Mouse (Mus musculus) frontal cortex, postnatal 36 days (tissue): ENCODE measurements around the gene Zyg11b.

Source experiments
- DNase-seq, 2 experiments: peaks; one replicate each; pipeline ENCODE4 v3.0.0; 2022; ENCODE audit warnings: low spot score in 2 of 2

Zyg11b gene

DNA sequence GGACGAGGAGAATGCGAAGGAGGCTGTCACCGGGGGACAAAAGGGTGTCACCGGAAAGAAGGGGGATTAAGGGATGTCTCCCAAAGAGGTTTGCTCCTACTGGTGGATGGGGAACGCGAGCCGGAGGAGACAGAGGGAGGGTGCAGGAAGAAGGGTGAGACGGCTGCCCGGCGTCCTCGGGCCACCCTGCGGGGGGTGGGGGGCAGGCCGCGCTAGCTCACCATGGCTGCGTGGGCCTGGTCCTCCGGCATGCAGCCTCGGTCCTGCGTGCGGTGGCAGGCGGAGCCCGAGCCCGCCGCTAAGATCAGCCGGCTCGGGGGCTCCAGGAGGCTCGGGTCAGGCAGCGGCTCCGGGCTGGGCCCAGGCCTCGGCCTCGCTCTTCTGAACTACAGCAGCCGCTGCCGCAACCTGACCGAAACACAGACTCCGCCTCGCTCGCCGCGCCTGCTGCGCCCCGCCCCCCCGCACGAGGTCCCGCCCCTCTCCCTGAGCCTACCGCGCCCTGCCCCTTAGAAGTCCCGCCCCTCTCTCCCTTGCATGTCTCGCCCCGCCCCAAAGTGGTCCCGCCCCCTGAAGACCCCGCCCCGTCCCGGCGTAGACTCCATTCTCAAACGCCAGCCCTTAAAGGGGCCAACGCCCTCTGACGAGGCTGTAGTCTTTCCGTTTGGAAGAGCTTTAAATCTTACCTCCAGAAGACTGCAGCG, at the start of gene Zyg11b:
Zyg11b (minus strand) TSS at position 427 of the 704 bp plus-strand sequence.
- DNase-seq: peak; percentile 71 to 84

DNA sequence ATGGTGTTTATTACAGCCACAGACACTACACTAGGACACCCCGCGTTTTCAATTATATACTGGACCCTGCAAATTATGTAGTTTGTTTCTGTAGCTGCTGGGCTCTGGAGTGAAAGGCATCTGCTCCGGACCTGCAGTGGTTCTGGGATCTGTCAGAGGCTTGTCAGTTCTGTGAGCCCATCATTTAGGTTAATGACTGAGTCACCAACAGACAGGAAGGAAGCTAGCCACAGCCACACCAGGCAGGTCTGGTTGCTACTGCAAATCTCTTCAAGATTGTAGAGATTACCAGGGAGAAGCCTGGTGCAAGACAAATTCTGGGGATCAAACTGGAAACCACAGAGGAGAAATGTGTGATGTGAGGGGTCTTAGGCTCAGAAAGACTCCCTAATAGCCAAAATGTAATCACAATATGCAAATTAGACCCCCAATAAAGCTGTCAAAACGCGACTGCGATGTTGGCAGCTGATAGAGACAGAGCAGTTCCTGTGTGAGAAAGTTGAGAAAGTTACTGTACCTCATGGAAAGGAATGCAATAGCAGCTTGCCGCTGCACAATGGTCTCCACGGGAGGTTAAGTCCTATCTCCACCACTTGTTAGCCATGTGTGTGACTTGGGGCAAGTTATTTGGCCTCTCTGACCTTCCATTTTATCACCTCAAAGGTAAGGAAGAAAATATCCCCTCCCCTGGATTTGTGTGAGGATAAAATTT, 49.1 kb upstream of the Zyg11b start:
- no peak for DNase-seq

DNA sequence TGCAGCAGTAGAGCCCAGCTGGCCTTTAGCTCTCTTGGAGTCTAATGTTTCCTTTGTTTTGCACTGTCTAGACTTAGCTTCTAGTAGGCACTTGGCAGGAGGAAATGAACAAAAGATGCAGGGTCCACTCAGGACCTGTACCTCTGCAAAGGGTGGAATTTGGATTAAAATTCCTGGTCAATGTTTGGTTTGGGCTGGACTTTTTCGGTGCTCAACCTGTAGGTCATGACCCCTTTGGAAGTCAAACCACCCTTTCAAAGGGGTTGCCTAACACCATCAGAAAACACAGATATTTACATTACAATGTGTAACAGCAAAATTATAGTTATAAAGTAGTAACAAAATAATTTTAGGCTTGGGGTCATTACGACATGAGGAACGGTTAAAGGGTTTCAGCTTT, 48.2 kb upstream of the Zyg11b start:
- no peak for DNase-seq

DNA sequence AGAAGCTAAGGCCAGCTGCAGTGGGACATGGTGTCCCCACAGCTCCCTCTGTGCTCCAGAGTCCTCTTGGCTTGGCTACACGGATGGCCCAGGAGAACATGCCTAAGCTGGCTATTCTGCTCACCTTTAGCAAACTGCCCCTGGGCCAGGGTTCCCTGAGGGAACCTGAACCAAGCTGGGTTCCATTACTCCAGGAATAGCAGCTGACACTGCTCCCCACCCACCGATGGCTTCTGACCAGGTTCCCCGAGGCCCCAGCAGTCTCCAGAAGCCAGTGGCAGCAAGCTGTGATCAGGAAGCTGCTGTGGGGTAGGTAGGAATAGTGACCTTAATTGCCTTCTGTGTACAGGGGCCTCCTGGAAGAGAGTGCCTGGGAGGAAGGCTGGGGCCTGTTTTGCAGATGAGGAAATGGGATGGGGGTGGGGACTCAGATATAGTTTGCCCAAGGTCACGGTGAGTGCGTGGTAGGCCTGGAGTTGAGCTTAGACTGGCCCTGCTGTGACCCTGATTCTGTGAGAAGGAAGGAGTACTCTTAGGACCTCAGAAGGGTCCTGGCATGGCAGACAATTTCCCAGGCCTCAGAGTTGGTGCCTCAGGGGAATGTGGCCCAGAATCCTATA, 47.5 kb upstream of the Zyg11b start:
- no peak for DNase-seq

DNA sequence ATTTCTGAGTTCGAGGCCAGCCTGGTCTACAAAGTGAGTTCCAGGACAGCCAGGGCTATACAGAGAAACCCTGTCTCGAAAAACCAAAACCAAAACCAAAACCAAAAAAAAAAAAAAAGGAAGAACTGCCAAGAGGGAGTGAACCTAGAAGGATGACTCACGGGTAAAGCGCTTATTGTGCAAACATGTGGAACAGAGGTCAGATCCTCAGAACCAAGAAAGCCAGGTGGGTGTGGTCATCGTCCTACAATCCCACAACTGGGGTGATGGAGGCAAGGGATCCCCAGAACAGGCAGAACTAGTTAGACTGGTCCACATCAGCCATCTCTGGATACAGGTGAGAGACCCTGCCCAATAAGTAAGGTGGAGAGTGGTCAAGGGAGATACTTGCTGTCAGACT, 46.2 kb upstream of the Zyg11b start:
- no peak for DNase-seq

DNA sequence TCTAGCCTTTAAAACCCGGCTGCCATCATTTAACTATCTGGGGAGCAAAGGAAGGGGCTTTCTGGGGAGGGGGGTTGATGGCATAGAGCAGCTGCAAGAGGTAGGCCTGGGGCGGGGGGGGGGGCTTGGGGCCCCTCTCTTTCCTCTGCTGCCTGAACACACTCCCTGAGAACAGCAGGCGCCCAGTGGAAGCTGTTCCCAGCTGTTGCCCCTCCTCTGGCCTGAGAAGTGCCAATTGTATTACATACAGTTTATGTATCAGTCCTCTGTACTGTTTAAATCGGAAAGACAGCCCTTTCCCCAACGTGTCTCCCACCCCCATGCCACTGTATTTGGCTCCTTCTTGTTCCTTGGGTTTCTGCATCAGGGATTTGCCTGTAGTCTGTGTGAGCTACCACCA, 44.9 kb upstream of the Zyg11b start:
- no peak for DNase-seq

DNA sequence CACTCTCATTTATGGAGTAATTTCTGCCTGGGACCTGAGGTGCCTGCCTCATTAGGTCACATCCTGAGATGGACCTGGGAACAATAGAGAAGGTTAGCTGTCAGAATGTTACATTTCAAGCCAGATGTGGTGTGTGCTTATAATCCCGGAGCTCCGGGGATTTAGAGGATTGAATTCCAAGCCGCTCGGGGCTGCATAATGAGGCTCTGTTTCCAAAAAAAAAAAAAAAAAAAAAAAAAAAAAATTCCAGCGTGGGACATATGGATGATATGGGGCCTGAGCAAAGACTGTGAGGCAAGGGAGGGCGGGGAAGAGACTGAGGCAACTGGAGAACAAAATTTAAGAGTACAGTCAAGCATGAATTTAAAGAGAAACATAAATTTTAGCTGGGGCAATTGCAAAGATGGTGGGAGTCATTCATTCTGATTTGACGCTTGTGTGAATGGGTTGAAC, 43.8 kb upstream of the Zyg11b start:
- no peak for DNase-seq

DNA sequence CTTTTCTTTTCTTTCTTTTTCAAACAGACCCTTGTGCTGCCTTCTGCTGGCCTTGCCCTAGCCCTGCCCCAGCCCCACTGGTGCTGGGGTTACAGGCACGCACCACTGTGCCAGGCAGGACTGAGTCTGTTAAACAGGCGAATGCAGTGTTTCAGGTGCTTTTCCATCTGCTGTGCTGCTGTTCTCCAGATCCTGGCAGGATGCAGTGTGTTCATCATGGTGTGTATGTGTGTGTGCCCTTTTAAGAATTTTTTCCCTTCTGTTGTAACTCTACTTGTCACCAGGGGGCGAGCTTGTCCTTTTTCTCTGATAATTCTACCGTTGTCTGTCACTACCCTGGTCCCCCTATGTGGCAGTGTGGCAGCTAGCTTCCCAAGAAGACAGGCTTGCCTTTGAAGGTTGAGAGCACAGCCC, 38.4 kb upstream of the Zyg11b start:
- peak; percentile 56 to 72 for DNase-seq

DNA sequence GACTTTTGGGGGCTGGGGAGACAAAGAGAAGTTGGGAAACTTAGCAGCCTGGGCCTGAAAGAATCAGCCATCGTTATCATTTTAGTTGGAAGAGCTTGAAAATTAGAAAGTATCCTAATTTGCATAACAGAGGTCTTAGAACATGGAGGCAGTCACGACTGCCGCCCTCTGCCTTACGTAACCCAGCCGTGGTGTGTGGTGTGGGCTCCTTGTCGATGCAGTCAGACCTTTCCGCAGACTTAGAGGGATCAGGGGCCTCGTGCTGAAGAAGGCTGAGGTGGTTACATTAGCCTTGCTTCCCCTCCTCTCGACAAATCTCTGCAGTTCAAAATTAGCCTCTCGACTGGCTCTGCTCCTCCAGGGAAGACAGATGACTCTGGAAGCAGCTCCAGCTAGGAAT, 37.9 kb upstream of the Zyg11b start:
- peak; percentile 69 to 72 for DNase-seq

DNA sequence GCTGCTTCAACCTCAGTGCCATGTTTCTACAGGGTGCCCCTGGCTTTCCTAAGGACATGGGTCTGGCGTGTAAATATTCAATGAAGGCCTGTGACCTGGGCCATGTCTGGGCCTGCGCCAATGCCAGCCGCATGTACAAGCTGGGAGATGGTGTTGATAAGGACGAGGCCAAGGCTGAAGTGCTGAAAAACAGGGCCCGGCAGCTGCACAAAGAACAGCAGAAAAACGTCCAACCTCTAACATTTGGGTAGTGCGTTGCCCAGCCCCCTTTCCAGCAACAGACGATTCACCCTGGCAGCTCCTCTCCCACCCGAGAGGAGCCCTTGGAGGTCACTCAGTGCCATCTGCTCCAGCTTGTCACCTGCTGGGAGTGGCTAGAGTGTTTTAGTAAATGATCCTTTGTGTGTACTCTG, 37.4 kb upstream of the Zyg11b start:
- peak in 1 of 2 experiments; percentile 13 for DNase-seq

DNA sequence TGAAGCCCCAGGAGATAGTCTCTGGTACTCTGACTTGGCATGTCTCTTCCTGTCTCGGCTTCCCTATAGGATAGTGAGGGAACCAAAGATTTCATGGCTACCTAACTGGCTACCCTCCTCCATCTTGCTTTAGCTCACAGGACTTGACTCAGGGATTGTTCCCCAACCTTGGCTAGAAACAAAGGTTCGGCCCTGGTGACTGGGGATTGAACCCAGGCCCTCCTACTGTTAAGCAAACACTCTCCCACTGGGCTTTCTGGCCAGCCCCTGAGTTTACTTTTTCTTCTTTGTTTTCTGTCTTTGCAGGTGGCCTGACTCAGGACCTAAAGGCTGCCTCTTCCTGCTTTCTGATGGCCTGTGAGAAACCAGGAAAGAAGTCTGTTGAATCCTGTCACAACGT, 36.9 kb upstream of the Zyg11b start:
- DNase-seq: no peak

DNA sequence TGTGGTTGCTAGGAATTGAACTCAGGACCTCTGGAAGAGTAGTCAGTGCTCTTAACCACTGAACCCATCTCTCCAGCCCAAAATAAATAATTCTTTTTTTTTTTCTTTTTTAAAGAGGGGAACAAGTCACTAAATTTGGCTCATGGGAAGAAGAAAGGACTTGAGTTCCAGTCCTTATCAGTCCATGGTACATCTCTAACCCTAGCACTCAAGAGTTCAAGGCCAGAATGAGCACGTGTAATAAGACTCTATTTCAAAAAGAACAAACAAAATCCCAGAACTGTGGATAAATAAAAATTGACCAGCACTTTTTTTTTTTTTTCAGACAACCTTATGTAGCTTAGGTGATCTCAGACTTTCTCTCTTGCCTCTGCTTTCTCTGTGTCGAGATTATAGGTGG, 35.9 kb upstream of the Zyg11b start:
- DNase-seq: no peak

DNA sequence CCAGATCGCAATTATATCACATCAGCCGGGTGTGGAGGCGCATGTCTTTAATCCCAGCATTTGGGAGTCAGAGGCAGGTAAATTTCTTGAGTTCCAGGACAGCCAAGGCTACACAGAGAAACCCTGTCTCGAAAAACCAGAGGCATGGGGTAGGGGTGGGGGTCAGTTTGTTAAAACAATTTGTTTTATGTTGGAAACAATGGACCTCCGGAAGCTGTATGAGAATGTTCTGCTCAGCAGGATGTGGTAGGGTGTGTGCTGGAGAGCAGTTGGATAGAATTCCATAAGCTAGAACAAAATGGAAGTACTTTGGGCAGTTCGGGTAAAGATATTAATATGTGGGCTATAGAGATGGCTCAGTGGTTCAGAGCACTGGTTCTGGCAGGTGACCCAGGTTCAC, 34.5 kb upstream of the Zyg11b start:
- DNase-seq: no peak

DNA sequence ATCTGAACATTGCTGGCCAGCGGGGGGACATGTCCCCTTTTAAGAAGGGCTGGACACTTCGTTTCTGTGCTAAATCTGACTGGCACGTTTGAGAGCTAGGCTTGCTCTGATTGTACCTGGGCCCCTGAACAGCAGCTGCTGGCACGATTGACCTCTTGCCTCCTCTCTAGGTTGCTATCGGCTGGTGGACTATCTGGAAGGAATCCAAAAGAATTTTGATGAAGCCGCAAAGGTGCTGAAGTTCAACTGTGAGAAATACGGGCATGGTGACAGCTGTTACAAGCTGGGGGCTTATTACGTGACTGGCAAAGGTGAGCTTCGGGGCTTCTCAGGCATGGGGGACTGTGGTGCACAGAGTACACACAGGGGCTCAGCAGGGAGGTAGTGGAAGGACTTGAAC, 31.1 kb upstream of the Zyg11b start:
- no peak for DNase-seq

DNA sequence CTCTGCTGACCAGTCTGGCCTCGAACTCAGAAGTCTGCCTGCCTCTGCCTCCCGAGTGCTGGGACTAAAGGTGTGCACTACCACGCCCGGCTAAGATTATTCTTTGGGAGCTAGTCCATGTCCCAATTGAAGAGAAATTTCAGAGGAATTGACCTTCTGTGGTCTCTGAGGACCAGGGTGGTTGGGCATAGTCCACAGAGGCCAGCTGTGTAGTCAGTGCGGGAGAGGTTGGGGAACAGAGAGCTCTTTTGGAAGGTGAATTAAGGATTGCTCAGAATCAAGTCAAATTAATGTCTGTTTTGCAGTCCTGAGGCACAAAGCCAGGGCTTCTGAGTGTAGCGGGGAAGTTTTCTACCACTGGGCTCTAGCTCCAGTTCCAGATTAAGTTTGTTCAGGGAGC, 28.9 kb upstream of the Zyg11b start:
- no peak for DNase-seq

DNA sequence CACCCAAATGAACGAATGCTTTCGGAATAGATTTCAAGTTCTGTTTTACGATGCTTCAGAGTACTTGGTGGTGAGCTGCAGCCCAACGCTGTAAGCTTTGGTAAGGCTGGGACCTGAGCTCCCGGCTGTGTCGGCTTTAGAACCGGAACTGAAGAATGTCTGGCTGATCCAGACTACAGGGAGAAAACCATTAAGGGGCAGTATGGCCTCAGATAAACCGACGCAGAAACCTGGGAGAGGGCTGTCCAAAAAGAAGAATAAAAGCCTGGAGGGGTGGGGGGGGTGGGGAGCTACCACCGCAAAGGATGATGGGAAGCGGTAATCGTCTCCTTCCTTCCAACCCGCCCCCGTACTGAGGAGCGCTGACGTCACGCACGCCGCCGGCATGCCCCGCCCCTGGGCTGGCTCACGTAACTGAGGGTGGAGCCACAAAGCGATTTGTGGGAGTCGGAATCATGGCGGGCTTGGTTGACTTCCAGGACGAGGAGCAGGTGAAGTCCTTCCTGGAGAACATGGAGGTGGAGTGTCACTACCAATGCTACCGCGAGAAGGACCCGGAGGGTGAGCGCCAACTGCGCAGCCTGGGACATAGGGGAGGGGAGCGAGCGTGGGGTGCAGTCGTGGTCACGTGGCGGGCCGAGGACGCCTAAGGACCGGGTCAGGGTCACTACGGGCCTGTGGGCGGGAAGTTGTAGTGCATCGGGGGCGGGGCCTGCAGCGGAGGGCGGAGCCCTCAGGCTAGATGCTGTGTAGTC, 27.0 kb upstream of the Zyg11b start, which contains the start of gene Coa7:
Coa7 (plus strand) TSS at position 411 of the 755 bp plus-strand sequence.
- peak; percentile 96 to 97 for DNase-seq

DNA sequence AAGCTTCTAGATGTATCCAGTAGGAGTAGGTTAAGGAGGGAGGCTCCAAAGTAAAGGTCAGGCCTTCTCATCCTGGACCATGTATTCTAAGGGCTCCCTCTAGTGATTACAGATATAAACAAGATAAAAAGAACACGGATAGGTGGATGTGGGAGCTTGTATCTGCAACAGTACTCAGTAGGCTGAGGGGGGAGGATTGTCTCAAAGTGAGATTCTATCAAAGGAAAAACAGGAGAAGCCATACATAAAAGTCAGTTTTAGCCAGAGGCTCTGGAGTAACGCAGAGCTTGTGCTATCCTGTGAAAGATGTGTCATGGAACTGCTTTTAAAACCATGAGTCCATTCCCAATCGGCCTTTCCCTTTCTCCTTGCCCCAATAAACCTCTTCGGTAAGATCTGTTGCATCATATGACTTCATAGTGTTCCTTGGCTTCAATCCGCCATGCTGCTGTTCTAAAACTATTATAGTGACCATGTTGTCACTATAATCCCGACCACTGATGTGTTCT, 26.2 kb upstream of the Zyg11b start:
- peak; percentile 35 to 50 for DNase-seq

DNA sequence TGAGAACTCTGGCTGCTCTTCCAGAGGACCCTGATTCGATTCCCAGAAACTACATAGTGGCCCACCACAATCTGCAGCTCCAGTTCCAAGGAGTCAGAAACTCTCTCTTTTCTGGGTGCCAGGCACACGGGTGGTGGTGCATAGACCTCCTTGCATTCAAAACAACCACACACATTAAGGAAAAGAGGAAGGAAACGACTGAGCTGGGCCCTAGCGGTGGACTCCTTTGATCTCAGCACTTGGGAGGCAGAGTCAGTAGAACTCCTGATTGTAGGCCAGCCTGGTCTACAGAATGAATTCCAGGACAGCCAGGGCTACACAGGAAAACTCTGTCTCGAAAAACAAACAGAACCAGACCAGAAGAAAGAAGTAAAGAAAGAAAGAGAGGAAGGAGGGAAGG, 22.7 kb upstream of the Zyg11b start:
- DNase-seq: no peak

DNA sequence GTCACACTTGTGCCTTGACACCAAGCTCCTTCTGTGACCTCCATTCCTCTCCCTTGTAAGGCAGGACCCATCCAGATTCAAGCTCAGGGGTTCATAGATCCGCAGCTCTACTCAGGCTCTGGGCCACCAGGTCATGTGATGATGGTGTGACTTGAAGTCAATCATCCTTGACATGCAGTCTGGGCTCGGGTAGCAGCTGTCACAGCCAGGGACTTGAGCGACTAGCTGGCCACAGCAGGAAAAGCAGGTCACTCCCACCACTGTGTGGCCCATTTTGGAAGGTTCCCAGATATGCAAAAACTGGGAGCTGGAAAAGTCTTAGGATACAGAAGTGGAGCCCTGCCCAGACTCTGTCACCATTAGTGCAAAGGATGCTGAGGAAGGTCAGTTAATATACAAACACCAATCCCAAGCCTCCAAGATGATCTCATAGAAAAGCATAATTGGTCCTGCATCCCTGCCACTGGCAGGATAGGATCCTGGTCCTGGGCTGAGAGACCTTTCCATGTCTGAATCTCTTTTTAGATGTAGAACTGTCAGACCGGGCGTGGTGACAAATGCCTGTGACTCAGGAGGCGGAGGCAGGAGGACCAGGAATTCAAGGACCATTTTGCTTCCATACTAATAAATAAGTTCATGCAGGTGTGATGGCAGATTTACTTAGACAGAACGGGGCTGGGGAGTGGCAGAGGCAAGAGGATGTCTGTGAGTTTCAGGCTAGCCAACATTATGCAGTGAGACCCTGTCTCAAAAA, 19.9 kb upstream of the Zyg11b start:
- DNase-seq: no peak

DNA sequence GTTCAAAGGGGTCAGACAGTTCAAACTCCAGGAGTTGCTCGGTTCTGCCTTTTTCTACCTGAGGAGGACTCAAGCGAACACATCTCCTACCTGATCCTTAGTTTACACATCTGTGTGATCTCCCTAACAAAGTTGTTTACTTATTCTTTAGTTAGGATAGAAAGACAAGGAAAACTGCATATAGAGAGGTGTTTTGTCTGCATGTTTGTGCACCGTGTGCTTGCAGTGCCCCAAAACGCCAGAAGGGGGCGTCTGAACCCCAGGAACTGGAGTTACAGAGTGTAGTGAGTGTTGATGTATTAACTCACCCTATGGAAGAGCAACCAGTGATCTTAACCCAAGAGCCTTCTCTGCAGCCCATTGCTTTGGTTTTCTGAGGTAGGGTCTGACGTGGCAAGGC, 18.9 kb upstream of the Zyg11b start:
- DNase-seq: no peak
